8 mouse cellular contexts compared by ENCODE assay signal in the genomic region with DNA sequence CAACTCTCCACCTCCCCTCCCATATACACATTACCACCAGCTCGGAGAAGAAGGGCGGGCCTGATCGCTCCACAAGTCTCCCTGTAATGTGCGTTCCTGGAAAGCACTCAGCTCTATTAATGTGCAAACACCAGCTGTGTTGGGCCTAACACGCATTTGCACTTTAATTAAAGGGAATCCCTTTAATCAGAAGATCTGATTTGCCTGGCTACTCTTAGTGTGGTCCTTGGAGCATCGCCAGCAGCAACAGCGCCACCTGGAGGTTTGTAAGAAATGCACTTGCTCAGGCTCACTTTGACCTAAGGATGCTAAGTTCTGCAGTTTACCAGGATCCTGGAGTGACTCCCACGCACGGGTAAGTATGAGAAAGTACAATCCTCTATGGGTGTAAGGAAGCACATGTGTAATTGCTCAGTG.
A peak's percentile ranks its signal among the peaks of the same experiment; 100 is the strongest.
DNase-seq lines count a peak whose midpoint lies in the region; ATAC-seq and TF ChIP-seq lines count a peak whose summit lies in the region.

No protein-coding gene starts in this region.

- WGBS in heart, embryonic 10.5 days, result 11% methylated on average over 9 of the region's 9 CpGs
- WGBS in embryonic facial prominence, embryonic 14.5 days, result 17% methylated on average over 9 of the region's 9 CpGs
- 11% methylated on average over 9 of the region's 9 CpGs for WGBS in hindbrain, embryonic 12.5 days
- WGBS in midbrain, embryonic 16.5 days, result 7% methylated on average over 9 of the region's 9 CpGs

- intact Hi-C loops in left cerebral cortex, adult 2 months (cut with DNase I), result loop anchor here (2.0 kb wide), 1 partner anchor 30 kb away; no protein-coding TSS in a partner anchor

- 0 out of 2 replicates have a peak overlapping the region, but pooled peaks have one; percentile 19 for H3K4me2 ChIP-seq in embryonic facial prominence, embryonic 14.5 days (ENCODE audit: low read depth, low read length)
- H3K4me2 ChIP-seq in hindbrain, embryonic 12.5 days (replicated peaks), result 0 out of 2 replicates have a peak overlapping the region, but pooled peaks have one; percentile 26
- H3K4me2 ChIP-seq in midbrain, embryonic 16.5 days (ENCODE audit: low read length), result peak overlapping the region; percentile 30

- no peak; the same call in 1 of the 2 replicates for ATAC-seq in embryonic facial prominence, embryonic 14.5 days (ENCODE audit: low read depth)
- ATAC-seq in hindbrain, embryonic 12.5 days (ENCODE audit: low FRiP score), result peak; percentile 83
- ATAC-seq in midbrain, embryonic 16.5 days, result peak; percentile 32; the same call in 1 of the 2 replicates

- no peak overlapping the region for H3K27ac ChIP-seq in heart, embryonic 10.5 days
- H3K27ac ChIP-seq in embryonic facial prominence, embryonic 14.5 days (replicated peaks; ENCODE audit: low read depth, low read length), result no peak overlapping the region
- H3K27ac ChIP-seq in hindbrain, embryonic 12.5 days, result no peak overlapping the region
- H3K27ac ChIP-seq in left cerebral cortex, adult 2 months, result no peak overlapping the region
- H3K27ac ChIP-seq in midbrain, embryonic 16.5 days (ENCODE audit: low read length), result no peak overlapping the region

- TF ChIP-seq CTCF in left cerebral cortex, adult 2 months (IDR thresholded peaks at IDR 0.05), result peak; percentile 72

- H3K9ac ChIP-seq in embryonic facial prominence, embryonic 14.5 days (ENCODE audit: low read depth, low read length), result no peak overlapping the region
- no peak overlapping the region for H3K9ac ChIP-seq in hindbrain, embryonic 12.5 days
- no peak overlapping the region for H3K9ac ChIP-seq in midbrain, embryonic 16.5 days (ENCODE audit: low read depth, low read length)

- H3K9me3 ChIP-seq in heart, embryonic 10.5 days, result no peaks in the 10 kb centered on the region
- H3K9me3 ChIP-seq in embryonic facial prominence, embryonic 14.5 days (ENCODE audit: control insufficient read depth, low read length), result no peaks in the 10 kb centered on the region
- H3K9me3 ChIP-seq in hindbrain, embryonic 12.5 days (replicated peaks), result no peaks in the 10 kb centered on the region
- no peaks in the 10 kb centered on the region for H3K9me3 ChIP-seq in midbrain, embryonic 16.5 days (replicated peaks; ENCODE audit: control insufficient read depth, low read length, poor library complexity, severe bottlenecking)

- DNase-seq in heart, embryonic 10.5 days (ENCODE audit: low spot score), result no peak
- DNase-seq in heart, adult 9 months (ENCODE audit: low spot score in 2 of 2), result no peak
- peak; percentile 71 to 74 for DNase-seq in adrenal gland, postnatal 36 days
- peak; percentile 61 for DNase-seq in embryonic facial prominence, embryonic 14.5 days (ENCODE audit: low spot score)
- peak; percentile 27 to 42 for DNase-seq in left cerebral cortex, adult 2 months (ENCODE audit: extremely low spot score in 1 of 2, low spot score in 2 of 2)
- peak; percentile 71 for DNase-seq in testis, postnatal 10 days (ENCODE audit: low spot score)

- H3K4me3 ChIP-seq in heart, embryonic 10.5 days, result peak overlapping the region; percentile 32; the same call in 1 of the 2 replicates
- H3K4me3 ChIP-seq in embryonic facial prominence, embryonic 14.5 days (ENCODE audit: low read depth, low read length), result no peak overlapping the region
- H3K4me3 ChIP-seq in hindbrain, embryonic 12.5 days, result no peak overlapping the region
- H3K4me3 ChIP-seq in left cerebral cortex, adult 2 months, result no peak overlapping the region
- H3K4me3 ChIP-seq in midbrain, embryonic 16.5 days (ENCODE audit: low read depth, low read length), result no peak overlapping the region

- no peaks in the 10 kb centered on the region for H3K36me3 ChIP-seq in heart, embryonic 10.5 days
- H3K36me3 ChIP-seq in embryonic facial prominence, embryonic 14.5 days (ENCODE audit: control insufficient read depth, insufficient read depth, low read length), result no peaks in the 10 kb centered on the region
- H3K36me3 ChIP-seq in hindbrain, embryonic 12.5 days, result no peaks in the 10 kb centered on the region
- no peaks in the 10 kb centered on the region for H3K36me3 ChIP-seq in midbrain, embryonic 16.5 days (ENCODE audit: control insufficient read depth, insufficient read depth, low read length)

- no peaks in the 10 kb centered on the region for H3K4me1 ChIP-seq in heart, embryonic 10.5 days
- no peaks in the 10 kb centered on the region for H3K4me1 ChIP-seq in embryonic facial prominence, embryonic 14.5 days (ENCODE audit: control insufficient read depth, insufficient read depth, low read length)
- 0 out of 2 replicates have a peak, but pooled peaks cover 3% of the 10 kb centered on the region for H3K4me1 ChIP-seq in hindbrain, embryonic 12.5 days
- no peaks in the 10 kb centered on the region for H3K4me1 ChIP-seq in midbrain, embryonic 16.5 days (ENCODE audit: control insufficient read depth, insufficient read depth, low read length)

- H3K27me3 ChIP-seq in heart, embryonic 10.5 days (ENCODE audit: insufficient read depth, poor library complexity, severe bottlenecking), result peaks cover 38% of the 10 kb centered on the region
- no peaks in the 10 kb centered on the region for H3K27me3 ChIP-seq in embryonic facial prominence, embryonic 14.5 days (replicated peaks; ENCODE audit: control insufficient read depth, insufficient read depth, low read length)
- peaks cover 12% of the 10 kb centered on the region for H3K27me3 ChIP-seq in hindbrain, embryonic 12.5 days
- no peaks in the 10 kb centered on the region; the same call in 1 of the 2 replicates for H3K27me3 ChIP-seq in midbrain, embryonic 16.5 days (ENCODE audit: control insufficient read depth, insufficient read depth, low read depth, low read length)

Comparison
In these comparisons a context has a peak if more than half of its experiments do, and no peak if none do; other contexts are left out.
1. DNase-seq: peak in adrenal gland, postnatal 36 days (2 of 2), embryonic facial prominence, embryonic 14.5 days (single experiment), left cerebral cortex, adult 2 months (2 of 2) and testis, postnatal 10 days (single experiment); none in heart, embryonic 10.5 days (single experiment) and heart, adult 9 months (0 of 2).
2. Peak in every context shown above with its lines, with median percentiles within 50 percentile points of each other: H3K4me2 ChIP-seq.